Mouse (Mus musculus) adrenal gland, postnatal 0 days (tissue): ENCODE data around the gene Saxo1. TPM values are rescaled to one million over a fixed set of nuclear protein-coding genes. Genes with fewer than 3 reads are reported as not detected.

Experiments used
- polyA plus RNA-seq: library from polyadenylated mRNA; unstranded; fragments of >200 nt; fragmentation: Nextera tagmentation; extraction: Ambion mirVana; gene quantifications from 2 replicates; pipeline ENCODE4 v1.2.1, GENCODE M21; 2015

The Saxo1 gene
- polyA plus RNA-seq, result not detected in 2 replicates

GRCm38 (mm10) chr4:86558228-86558627 is at the start of gene Saxo1:
Gene Saxo1 (minus strand): TSS chr4:86558328.

GRCm38 (mm10) chr4:86575283-86575983 is 17.3 kb upstream of the Saxo1 start, which contains the start of gene Rraga:
Gene Rraga (plus strand): TSS chr4:86575668.

Other genes with a start within 250 kb of the Saxo1 start
- 62.8 and 77.0 TPM in 2 replicates for gene Rraga, start 17.3 kb upstream of the Saxo1 start, polyA plus RNA-seq
- 6.1 and 6.2 TPM in 2 replicates for gene Haus6, start 53.7 kb upstream of the Saxo1 start, polyA plus RNA-seq
- 154 and 264 TPM in 2 replicates for gene Plin2, start 111.7 kb upstream of the Saxo1 start, polyA plus RNA-seq
- gene Dennd4c, start 190.2 kb upstream of the Saxo1 start, polyA plus RNA-seq, result 3.2 and 7.7 TPM in 2 replicates